Mouse (Mus musculus): ENCODE data around the gene Ifi213. TPM values are rescaled to one million over a fixed set of nuclear protein-coding genes. Genes with fewer than 3 reads are reported as not detected.
"Not testable (repeated sequence)": the region's sequence is repeated elsewhere in the genome, so short reads cannot be mapped to it uniquely, and the experiment has no call there.

The Ifi213 gene
- total RNA-seq, 1 experiment: 0.13 TPM

- Histone ChIP-seq H3K9ac (ENCODE audit: insufficient read depth, low read depth, low read length, poor library complexity, severe bottlenecking) (no peak overlapping the region), H3K27ac (ENCODE audit: insufficient read depth, low read depth, low read length, poor library complexity, severe bottlenecking) (no peak overlapping the region), H3K4me3 (ENCODE audit: insufficient read depth in 1 of 2, low read depth in 1 of 2, low read length in 2 of 2, poor library complexity in 1 of 2, severe bottlenecking in 1 of 2) (no peak overlapping the region), H3K9me3 (ENCODE audit: control insufficient read depth, insufficient read depth, low read depth, low read length) (peaks cover 3% of the 10 kb centered on the region; the same call in 1 of the 2 replicates), H3K4me1 (ENCODE audit: control insufficient read depth in 2 of 2, insufficient read depth in 2 of 2, low read length in 2 of 2, poor library complexity in 1 of 2) (no peaks in the 10 kb centered on the region), H3K36me3 (ENCODE audit: control insufficient read depth, insufficient read depth, low read length, poor library complexity, severe bottlenecking) (no peaks in the 10 kb centered on the region)
- in situ Hi-C loops (cut with MboI; ENCODE audit: low sequenced_read_pairs in 2 of 2, unreplicated experiment in 2 of 2): no loop called here
- DNase-seq (ENCODE audit: low read depth, low spot score): no peak
- TF ChIP-seq ZC3H11A (IDR thresholded peaks at IDR 0.05; ENCODE audit: borderline replicate concordance, low read depth, low read length) (no peak), MAFK (IDR thresholded peaks at IDR 0.05; ENCODE audit: insufficient read depth, low read depth, low read length) (no peak), HCFC1 (IDR thresholded peaks at IDR 0.05; ENCODE audit: borderline replicate concordance, insufficient read depth, low read length) (no peak), CHD2 (IDR thresholded peaks at IDR 0.05; ENCODE audit: low read depth, low read length) (no peak), ZNF384 (IDR thresholded peaks at IDR 0.05; ENCODE audit: low read depth, low read length) (no peak)
Measured at GRCm38 (mm10) chr1:173579079-173579478, 20.0 kb downstream of the Ifi213 start.

- H3K4me3 ChIP-seq (ENCODE audit: insufficient read depth in 1 of 2, low read depth in 1 of 2, low read length in 2 of 2, poor library complexity in 1 of 2, severe bottlenecking in 1 of 2); DNase-seq (ENCODE audit: low read depth, low spot score); H3K9ac ChIP-seq (ENCODE audit: insufficient read depth, low read depth, low read length, poor library complexity, severe bottlenecking); H3K4me1 ChIP-seq (ENCODE audit: control insufficient read depth in 2 of 2, insufficient read depth in 2 of 2, low read length in 2 of 2, poor library complexity in 1 of 2); H3K36me3 ChIP-seq (ENCODE audit: control insufficient read depth, insufficient read depth, low read length, poor library complexity, severe bottlenecking); H3K9me3 ChIP-seq (ENCODE audit: control insufficient read depth, insufficient read depth, low read depth, low read length); in situ Hi-C loops (cut with MboI; ENCODE audit: low sequenced_read_pairs in 2 of 2, unreplicated experiment in 2 of 2); H3K27ac ChIP-seq (ENCODE audit: insufficient read depth, low read depth, low read length, poor library complexity, severe bottlenecking): not testable (repeated sequence)
Measured at GRCm38 (mm10) chr1:173550491-173551050, 48.5 kb downstream of the Ifi213 start.

GRCm38 (mm10) chr1:173548798-173549197 is 50.3 kb downstream of the Ifi213 start:
- H3K9ac ChIP-seq (ENCODE audit: insufficient read depth, low read depth, low read length, poor library complexity, severe bottlenecking); H3K36me3 ChIP-seq (ENCODE audit: control insufficient read depth, insufficient read depth, low read length, poor library complexity, severe bottlenecking); in situ Hi-C loops (cut with MboI; ENCODE audit: low sequenced_read_pairs in 2 of 2, unreplicated experiment in 2 of 2); DNase-seq (ENCODE audit: low read depth, low spot score); H3K9me3 ChIP-seq (ENCODE audit: control insufficient read depth, insufficient read depth, low read depth, low read length); H3K4me1 ChIP-seq (ENCODE audit: control insufficient read depth in 2 of 2, insufficient read depth in 2 of 2, low read length in 2 of 2, poor library complexity in 1 of 2); H3K4me3 ChIP-seq (ENCODE audit: insufficient read depth in 1 of 2, low read depth in 1 of 2, low read length in 2 of 2, poor library complexity in 1 of 2, severe bottlenecking in 1 of 2); H3K27ac ChIP-seq (ENCODE audit: insufficient read depth, low read depth, low read length, poor library complexity, severe bottlenecking): not testable (repeated sequence)

GRCm38 (mm10) chr1:173535791-173536190 is 63.3 kb downstream of the Ifi213 start, which contains the start of gene Ifi214:
Gene Ifi214, minus strand, starts transcription at chr1:173535957.
- H3K27ac ChIP-seq (ENCODE audit: insufficient read depth, low read depth, low read length, poor library complexity, severe bottlenecking); in situ Hi-C loops (cut with MboI; ENCODE audit: low sequenced_read_pairs in 2 of 2, unreplicated experiment in 2 of 2); H3K9ac ChIP-seq (ENCODE audit: insufficient read depth, low read depth, low read length, poor library complexity, severe bottlenecking); DNase-seq (ENCODE audit: low read depth, low spot score); H3K4me1 ChIP-seq (ENCODE audit: control insufficient read depth in 2 of 2, insufficient read depth in 2 of 2, low read length in 2 of 2, poor library complexity in 1 of 2); H3K4me3 ChIP-seq (ENCODE audit: insufficient read depth in 1 of 2, low read depth in 1 of 2, low read length in 2 of 2, poor library complexity in 1 of 2, severe bottlenecking in 1 of 2); H3K9me3 ChIP-seq (ENCODE audit: control insufficient read depth, insufficient read depth, low read depth, low read length); H3K36me3 ChIP-seq (ENCODE audit: control insufficient read depth, insufficient read depth, low read length, poor library complexity, severe bottlenecking): not testable (repeated sequence)

- Histone ChIP-seq H3K27ac (ENCODE audit: insufficient read depth, low read depth, low read length, poor library complexity, severe bottlenecking) (no peak overlapping the region), H3K9me3 (ENCODE audit: control insufficient read depth, insufficient read depth, low read depth, low read length) (no peaks in the 10 kb centered on the region), H3K4me3 (ENCODE audit: insufficient read depth in 1 of 2, low read depth in 1 of 2, low read length in 2 of 2, poor library complexity in 1 of 2, severe bottlenecking in 1 of 2) (no peak overlapping the region), H3K36me3 (ENCODE audit: control insufficient read depth, insufficient read depth, low read length, poor library complexity, severe bottlenecking) (no peaks in the 10 kb centered on the region), H3K4me1 (ENCODE audit: control insufficient read depth in 2 of 2, insufficient read depth in 2 of 2, low read length in 2 of 2, poor library complexity in 1 of 2) (no peaks in the 10 kb centered on the region), H3K9ac (ENCODE audit: insufficient read depth, low read depth, low read length, poor library complexity, severe bottlenecking) (no peak overlapping the region)
- DNase-seq (ENCODE audit: low read depth, low spot score): no peak
- in situ Hi-C loops (cut with MboI; ENCODE audit: low sequenced_read_pairs in 2 of 2, unreplicated experiment in 2 of 2): no loop called here
- TF ChIP-seq HCFC1 (IDR thresholded peaks at IDR 0.05; ENCODE audit: borderline replicate concordance, insufficient read depth, low read length): no peak
- TF ChIP-seq ZC3H11A (IDR thresholded peaks at IDR 0.05; ENCODE audit: borderline replicate concordance, low read depth, low read length): no peak
- TF ChIP-seq ZNF384 (IDR thresholded peaks at IDR 0.05; ENCODE audit: low read depth, low read length): no peak
- no peak for TF ChIP-seq MAFK (IDR thresholded peaks at IDR 0.05; ENCODE audit: insufficient read depth, low read depth, low read length)
Measured at GRCm38 (mm10) chr1:173521452-173521851, 77.6 kb downstream of the Ifi213 start.

Other genes with a start within 250 kb of the Ifi213 start
- 17.0 and 26.0 TPM in 2 replicates for gene Aim2, start 248.4 kb downstream of the Ifi213 start, total RNA-seq (2012; rRNA removed)
- gene Cadm3, start 231.6 kb downstream of the Ifi213 start, total RNA-seq (2012; rRNA removed): 0.85 and 1.0 TPM in 2 replicates
- not detected in 2 replicates for gene Ifi206, start 108.2 kb downstream of the Ifi213 start, total RNA-seq (2012; rRNA removed)
- not detected in 2 replicates for gene Ifi214, start 63.3 kb downstream of the Ifi213 start, total RNA-seq (2012; rRNA removed)
- gene Ifi209, start 31.6 kb upstream of the Ifi213 start, total RNA-seq (2012; rRNA removed): not detected in 2 replicates
- gene Ifi208, start 74.4 kb upstream of the Ifi213 start, total RNA-seq (2012; rRNA removed): not detected in 2 replicates
- gene Ifi207, start 142.5 kb upstream of the Ifi213 start, total RNA-seq (2012; rRNA removed): not detected in 2 replicates
- 0.58 TPM in 1 of 2 replicates, not detected in the other for gene Ifi204, start 167.7 kb upstream of the Ifi213 start, total RNA-seq (2012; rRNA removed)

Data from ES-E14 (cell line).